Mouse (Mus musculus) heart, adult 2 months (tissue): ENCODE data around the gene Tmem145. TPM values are rescaled to one million over a fixed set of nuclear protein-coding genes. Genes with fewer than 3 reads are reported as not detected.
A peak's percentile ranks its signal among the peaks of the same experiment; 100 is the strongest.

Experiments
- DNase-seq, 2 experiments: peaks; one replicate each; pipeline ENCODE4 v3.0.0; 2021
- H3K27ac ChIP-seq: fragments of 200-600 bp; 2 replicates; pipeline ENCODE4 v1.8.1; 2022
- H3K27me3 ChIP-seq: fragments of 200-500 bp; 2 replicates; pipeline ENCODE4 v1.6.1; 2012; ENCODE audit warnings: mild to moderate bottlenecking, low read length, inconsistent platforms, mixed read lengths; ENCODE audit not compliant: control insufficient read depth, insufficient read depth
- H3K36me3 ChIP-seq: fragments of 200-500 bp; 2 replicates; pipeline ENCODE4 v1.6.1; 2012; ENCODE audit warnings: low read length, inconsistent platforms; ENCODE audit not compliant: control insufficient read depth, insufficient read depth
- H3K4me1 ChIP-seq: fragments of 200-500 bp; 2 replicates; pipeline ENCODE4 v1.6.1; 2011; ENCODE audit warnings: low read length; ENCODE audit not compliant: control insufficient read depth, insufficient read depth
- H3K4me3 ChIP-seq: fragments of 200-600 bp; 2 replicates; pipeline ENCODE4 v1.8.1; 2022
- H3K79me2 ChIP-seq: fragments of 200-500 bp; replicated peaks from 2 replicates; pipeline ENCODE4 v1.6.1; 2012; ENCODE audit warnings: mild to moderate bottlenecking, inconsistent platforms, low read length, moderate library complexity, mixed read lengths; ENCODE audit not compliant: control insufficient read depth, insufficient read depth
- H3K9ac ChIP-seq: fragments of 200-500 bp; 2 replicates; pipeline ENCODE4 v1.6.1; 2012; ENCODE audit warnings: low read depth, mild to moderate bottlenecking, control low read depth, inconsistent platforms, low read length, mixed read lengths
- CTCF ChIP-seq: fragments of 200-600 bp; IDR thresholded peaks from 2 replicates; pipeline ENCODE4 v1.8.1; 2022; ENCODE audit warnings: antibody characterized with exemption, mild to moderate bottlenecking, moderate library complexity
- EP300 ChIP-seq: fragments of 200-500 bp; IDR thresholded peaks from 2 replicates; pipeline ENCODE4 v1.6.1; 2011; ENCODE audit warnings: low read depth, low read length, control low read depth; ENCODE audit not compliant: insufficient read depth
- POLR2A ChIP-seq: fragments of 200-500 bp; IDR thresholded peaks from 2 replicates; pipeline ENCODE4 v1.6.1; 2011; ENCODE audit warnings: mild to moderate bottlenecking, low read depth, low read length, control low read depth; ENCODE audit not compliant: insufficient read depth
- WGBS: fragments of 180-500 bp; shearing (Covaris S2); methylation state at CpG from one replicate; pipeline ENCODE4 v1.1.7; 2018; 5-methylcytosine and 5-hydroxymethylcytosine counted together
- intact Hi-C: fragments of 180-260 bp; cut with DNase I; formaldehyde crosslinking; loops from one replicate; pipeline ENCODE4 v1.15.1; 2025
- polyA plus RNA-seq: library from polyadenylated mRNA; depleted of rRNA; stranded (reverse); fragments of >200 nt; gene quantifications from 2 replicates; pipeline ENCODE4 v1.2.3, GENCODE M21; 2012
- total RNA-seq, 2 experiments: library from RNA; stranded (reverse); gene quantifications; 2 replicates each; pipeline ENCODE4 v1.2.3; 2021

The Tmem145 gene
- total and polyA plus RNA-seq, 3 experiments = 0.06 TPM; not detected in 2

- peaks cover 10% of the 10 kb centered on the region for H3K4me1 ChIP-seq
- WGBS = 79% methylated on average over 3 of the region's 3 CpGs
- no peaks in the 10 kb centered on the region for H3K27me3 ChIP-seq
- H3K79me2 ChIP-seq = peaks cover 13% of the 10 kb centered on the region
- intact Hi-C loops = no loop called here
- H3K9ac ChIP-seq = no peak overlapping the region
- no peak overlapping the region for H3K4me3 ChIP-seq
- H3K27ac ChIP-seq = no peak overlapping the region
- TF ChIP-seq EP300 (no peak), POLR2A (no peak), CTCF (no peak)
- H3K36me3 ChIP-seq = peaks cover 3% of the 10 kb centered on the region
- DNase-seq = no peak
These were observed 30.9 kb upstream of the Tmem145 start for GRCm38 (mm10) chr7:25274996-25275395.

GRCm38 (mm10) chr7:25275555-25276298 lies 30.2 kb upstream of the Tmem145 start:
- Histone ChIP-seq H3K4me3 (no peak overlapping the region), H3K36me3 (peaks cover 3% of the 10 kb centered on the region), H3K27me3 (no peaks in the 10 kb centered on the region), H3K9ac (peak overlapping the region; percentile 21; the same call in 1 of the 2 replicates), H3K27ac (peak overlapping the region; percentile 27), H3K79me2 (peaks cover 13% of the 10 kb centered on the region), H3K4me1 (peaks cover 14% of the 10 kb centered on the region)
- intact Hi-C loops = no loop called here
- TF ChIP-seq POLR2A (no peak), CTCF (no peak), EP300 (no peak)
- 53% methylated on average over 9 of the region's 9 CpGs for WGBS
- DNase-seq = peak; percentile 20 to 42

GRCm38 (mm10) chr7:25277405-25277804 lies 28.5 kb upstream of the Tmem145 start:
- H3K9ac ChIP-seq = no peak overlapping the region
- H3K27ac ChIP-seq = peak overlapping the region; percentile 97
- H3K27me3 ChIP-seq = no peaks in the 10 kb centered on the region
- no peak for TF ChIP-seq POLR2A
- no peak for TF ChIP-seq EP300
- no peak for TF ChIP-seq CTCF
- WGBS = 61% methylated on average over 4 of the region's 4 CpGs
- no peak overlapping the region for H3K4me3 ChIP-seq
- DNase-seq = peak in 1 of 2 experiments; percentile 5
- H3K79me2 ChIP-seq = peaks cover 10% of the 10 kb centered on the region
- peaks cover 23% of the 10 kb centered on the region for H3K4me1 ChIP-seq
- peaks cover 3% of the 10 kb centered on the region for H3K36me3 ChIP-seq
- intact Hi-C loops = loop anchor here (1.0 kb wide), 1 partner anchor 36 kb away; no protein-coding TSS in a partner anchor

- H3K4me1 ChIP-seq = peaks cover 24% of the 10 kb centered on the region
- no peak for DNase-seq
- no peaks in the 10 kb centered on the region for H3K27me3 ChIP-seq
- H3K36me3 ChIP-seq = peaks cover 3% of the 10 kb centered on the region
- intact Hi-C loops = loop anchor here (1.0 kb wide), 2 partner anchors 28 to 37 kb away; partner anchors contain the start of gene Erf
- H3K79me2 ChIP-seq = peaks cover 7% of the 10 kb centered on the region
- no peak for TF ChIP-seq EP300
- TF ChIP-seq CTCF = no peak
- no peak for TF ChIP-seq POLR2A
- peak overlapping the region; percentile 97 for H3K27ac ChIP-seq
- 2% methylated on average over 4 of the region's 4 CpGs for WGBS
- H3K4me3 ChIP-seq = peak overlapping the region; percentile 91
- peak overlapping the region; percentile 47 for H3K9ac ChIP-seq
These were observed 27.9 kb upstream of the Tmem145 start for GRCm38 (mm10) chr7:25277998-25278340.

GRCm38 (mm10) chr7:25278341-25279075 lies 27.4 kb upstream of the Tmem145 start:
- peaks cover 26% of the 10 kb centered on the region for H3K4me1 ChIP-seq
- under 1% methylated on average over 59 of the region's 60 CpGs for WGBS
- peak; percentile 85 to 90 for DNase-seq
- no peaks in the 10 kb centered on the region for H3K27me3 ChIP-seq
- H3K36me3 ChIP-seq = peaks cover 3% of the 10 kb centered on the region
- intact Hi-C loops = loop anchor here (1.0 kb wide), 1 partner anchor 28 kb away; the partner anchor contains the start of gene Erf
- TF ChIP-seq EP300 (peak; percentile 54; the same call in 1 of the 2 replicates), POLR2A (peak; percentile 80), CTCF (peak; percentile 74)
- peaks cover 3% of the 10 kb centered on the region for H3K79me2 ChIP-seq
- peak overlapping the region; percentile 91 for H3K4me3 ChIP-seq
- H3K27ac ChIP-seq = peak overlapping the region; percentile 97
- peak overlapping the region; percentile 86 for H3K9ac ChIP-seq
